Mouse (Mus musculus) ES-E14 (cell line): ENCODE results near the gene Ankrd12.

Source experiments
- CHD2 ChIP-seq: IDR thresholded peaks from 2 replicates; pipeline ENCODE4 v1.6.1; 2014; ENCODE audit warnings: mild to moderate bottlenecking, low read depth, low read length, inconsistent platforms
- MAFK ChIP-seq: IDR thresholded peaks from 2 replicates; pipeline ENCODE4 v1.6.1; 2014; ENCODE audit warnings: mild to moderate bottlenecking, low read depth, low read length, inconsistent platforms; ENCODE audit not compliant: insufficient read depth
- ZNF384 ChIP-seq: IDR thresholded peaks from 2 replicates; pipeline ENCODE4 v1.6.1; 2012; ENCODE audit warnings: low read depth, low read length, inconsistent platforms

GRCm38 (mm10) chr17:66073971-66074370 lies 2.9 kb downstream of the Ankrd12 start:
- TF ChIP-seq ZNF384: no peak
- no peak for TF ChIP-seq MAFK
- TF ChIP-seq CHD2: no peak
